Mouse (Mus musculus): ENCODE results near the gene Ankrd39.

The Ankrd39 gene

DNA sequence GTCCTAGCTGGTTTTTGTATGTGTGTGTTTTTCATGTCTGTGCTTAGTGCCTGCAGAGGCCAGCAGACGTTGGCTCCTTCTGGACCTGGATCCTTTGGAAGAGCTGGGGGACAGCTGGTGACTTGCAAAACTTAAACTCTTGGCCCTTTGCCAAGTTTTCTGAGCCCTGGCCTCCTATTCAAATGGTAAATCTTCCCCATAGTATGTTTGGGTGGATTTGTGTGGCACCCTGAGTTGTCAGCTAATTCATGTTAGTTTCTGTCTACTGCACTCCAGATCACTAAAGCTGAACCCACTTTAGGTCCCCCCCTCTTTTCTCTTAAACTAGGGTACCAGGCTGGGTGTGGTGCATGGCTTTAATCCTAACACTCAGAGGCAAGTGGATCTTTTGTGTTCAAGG, 18.9 kb downstream of the Ankrd39 start:
- no peak for DNase-seq

- no peak for DNase-seq
Observed at GRCm38 (mm10) chr1:36526903-36527302, 20.3 kb downstream of the Ankrd39 start.

DNA sequence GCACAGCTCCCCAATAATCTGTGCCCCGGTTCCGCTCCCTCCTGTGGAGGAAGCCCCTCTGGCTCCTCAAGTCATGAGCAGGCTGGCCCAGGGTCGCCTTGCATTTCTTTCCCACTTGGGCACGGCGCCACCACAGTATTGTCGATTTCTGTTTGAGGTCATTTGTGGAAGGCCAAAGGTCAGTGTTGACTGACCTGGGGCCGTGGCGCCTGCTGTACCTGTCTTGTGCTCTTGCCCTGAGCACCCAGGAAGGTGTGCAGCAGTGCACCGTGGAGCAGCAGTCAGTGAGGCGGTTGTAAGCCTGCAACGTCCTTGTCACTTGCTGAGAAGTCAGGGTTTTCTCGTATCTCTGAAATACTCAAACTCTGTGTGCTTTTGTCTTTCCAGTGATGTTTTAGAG, 21.5 kb downstream of the Ankrd39 start:
- no peak for DNase-seq

- DNase-seq = no peak
Observed at GRCm38 (mm10) chr1:36524058-36524457, 23.2 kb downstream of the Ankrd39 start.

DNA sequence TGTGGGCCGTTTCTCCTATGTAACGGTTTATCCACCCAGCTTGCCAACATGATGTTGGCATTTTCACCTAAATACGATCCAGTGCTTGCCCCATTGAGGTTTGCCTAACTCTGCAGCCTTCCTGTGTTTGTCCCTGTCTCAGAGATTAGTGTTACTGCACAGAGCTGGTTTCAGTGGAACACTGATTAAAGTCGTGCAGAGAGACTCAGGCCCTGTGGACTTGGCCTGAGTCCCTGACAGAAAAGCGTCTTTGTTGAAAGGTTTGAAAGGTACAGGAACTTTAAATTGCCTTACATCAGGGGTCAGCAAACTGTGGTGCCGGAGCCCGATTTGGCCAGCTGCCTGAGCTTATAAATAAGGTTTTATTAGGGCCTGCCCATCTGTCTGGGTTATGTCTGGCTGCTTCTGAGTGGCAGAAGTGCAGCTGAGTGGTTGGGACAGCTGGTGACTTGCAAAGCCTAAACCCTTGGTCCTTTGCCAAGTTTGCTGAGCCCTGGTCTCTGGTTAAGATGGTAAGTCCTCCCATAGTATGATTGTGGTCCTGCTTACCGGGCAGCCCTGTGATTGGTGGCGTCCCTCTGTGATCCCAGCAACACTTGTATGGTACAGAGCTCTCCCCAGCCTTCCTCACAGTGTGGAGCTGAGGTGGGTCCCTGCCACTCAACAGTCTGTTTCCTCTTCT, 23.8 kb downstream of the Ankrd39 start:
- DNase-seq = no peak

DNA sequence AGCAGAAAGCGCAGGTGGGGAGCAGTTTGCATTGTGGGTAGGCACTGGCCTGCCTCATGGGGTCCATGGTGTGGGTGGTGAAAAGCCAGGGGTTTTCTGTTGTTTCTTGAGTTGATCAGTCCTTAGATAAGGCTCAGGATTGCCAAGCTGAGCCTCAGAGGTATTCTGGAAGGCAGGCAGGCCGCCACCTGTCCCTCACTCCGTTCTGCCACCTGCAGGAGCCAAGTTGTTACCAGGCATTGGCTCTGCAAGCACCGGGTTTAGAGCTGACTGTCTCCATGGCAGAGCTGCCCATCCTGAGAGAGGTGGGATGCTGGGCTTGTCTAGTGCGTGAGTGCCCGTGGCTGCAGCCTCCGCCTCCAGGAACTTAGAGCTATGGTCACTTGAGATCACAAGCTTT, 25.0 kb downstream of the Ankrd39 start:
- DNase-seq = no peak

GRCm38 (mm10) chr1:36519626-36520025, 27.6 kb downstream of the Ankrd39 start:
- no peak for DNase-seq

GRCm38 (mm10) chr1:36518259-36518658, 29.0 kb downstream of the Ankrd39 start:
- no peak for DNase-seq

DNA sequence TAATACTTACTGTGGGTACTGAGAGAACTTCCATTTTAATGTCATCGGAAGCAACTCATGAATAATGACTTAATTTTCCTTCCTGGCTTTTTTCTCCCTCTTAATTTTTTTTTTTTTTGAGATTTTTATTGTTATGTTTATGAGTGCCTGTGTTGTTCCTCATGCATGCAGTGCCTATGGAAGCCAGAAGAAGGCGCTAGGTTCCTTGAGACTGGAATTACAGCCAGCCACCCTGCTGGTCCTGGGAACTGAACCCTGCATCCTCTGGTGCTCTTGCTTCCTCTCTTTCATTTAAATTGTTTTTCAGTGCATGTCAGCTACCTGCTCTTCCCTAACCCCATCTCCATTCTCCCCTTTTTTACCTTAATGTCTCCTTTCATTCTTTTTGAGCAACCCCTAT, 33.5 kb downstream of the Ankrd39 start:
- peak in 1 of 2 experiments; percentile 42 for DNase-seq

DNA sequence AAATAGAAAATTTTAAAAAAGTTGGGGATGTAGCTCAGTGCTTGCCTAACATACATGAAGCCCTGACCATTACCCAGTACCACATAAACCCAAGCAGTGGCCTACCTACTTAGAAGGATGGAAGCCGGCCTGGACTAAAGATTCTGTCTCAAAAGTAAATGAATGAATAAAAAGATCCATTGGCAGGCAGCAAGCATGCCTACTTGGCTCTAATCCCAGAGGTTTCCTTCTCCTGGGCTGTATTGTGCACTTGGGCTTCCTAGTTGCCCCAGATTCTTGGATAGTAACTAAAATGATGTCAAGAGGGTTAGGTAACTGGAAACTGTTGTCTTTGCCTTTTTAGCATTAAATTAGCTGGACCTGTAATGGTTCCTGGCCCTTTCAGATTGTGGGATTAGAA, 33.9 kb downstream of the Ankrd39 start:
- DNase-seq = peak in 1 of 2 experiments; percentile 43

DNA sequence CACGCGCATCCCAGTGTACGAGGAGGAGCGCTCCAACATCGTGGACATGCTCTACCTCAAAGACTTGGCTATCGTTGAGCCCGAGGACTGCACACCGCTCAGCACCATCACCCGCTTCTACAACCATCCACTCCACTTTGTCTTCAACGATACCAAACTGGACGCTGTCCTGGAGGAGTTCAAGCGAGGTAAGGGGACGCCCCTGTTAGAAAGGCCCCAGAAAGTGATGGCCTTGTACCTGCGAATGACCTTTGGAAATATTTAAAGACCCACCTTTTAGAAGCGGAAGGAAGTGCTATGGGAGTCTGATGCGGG, 34.3 kb downstream of the Ankrd39 start:
- no peak for DNase-seq

DNA sequence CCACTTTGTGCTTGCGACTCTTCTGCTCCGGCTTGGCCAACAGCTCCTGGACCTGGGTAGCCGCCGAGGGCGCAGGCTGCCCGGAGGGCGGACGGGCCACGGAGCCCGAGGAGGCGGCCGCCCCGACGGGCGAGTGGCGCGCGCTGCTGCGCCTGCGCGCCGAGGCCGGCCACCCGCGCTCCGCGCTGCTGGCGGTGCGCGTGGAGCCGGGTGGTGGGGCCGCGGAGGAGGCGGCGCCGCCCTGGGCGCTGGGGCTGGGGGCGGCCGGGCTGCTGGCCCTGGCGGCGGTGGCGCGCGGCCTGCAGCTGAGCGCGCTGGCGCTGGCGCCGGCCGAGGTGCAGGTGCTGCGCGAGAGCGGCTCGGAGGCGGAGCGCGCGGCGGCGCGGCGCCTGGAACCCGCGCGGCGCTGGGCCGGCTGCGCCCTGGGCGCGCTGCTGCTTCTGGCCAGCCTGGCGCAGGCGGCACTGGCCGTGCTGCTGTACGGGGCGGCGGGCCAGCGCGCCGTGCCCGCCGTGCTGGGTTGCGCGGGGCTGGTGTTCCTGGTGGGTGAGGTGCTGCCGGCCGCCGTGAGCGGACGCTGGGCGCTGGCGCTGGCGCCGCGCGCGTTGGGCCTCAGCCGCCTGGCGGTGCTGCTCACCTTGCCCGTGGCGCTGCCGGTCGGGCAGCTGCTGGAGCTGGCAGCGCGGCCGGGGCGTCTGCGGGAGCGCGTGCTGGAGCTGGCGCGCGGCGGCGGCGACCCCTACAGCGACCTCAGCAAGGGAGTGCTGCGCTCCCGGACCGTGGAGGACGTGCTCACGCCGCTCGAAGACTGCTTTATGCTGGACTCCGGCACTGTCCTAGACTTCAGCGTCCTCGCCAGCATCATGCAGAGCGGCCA, 34.9 kb downstream of the Ankrd39 start:
- DNase-seq = peak in 1 of 2 experiments; percentile 27

- peak; percentile 99 for DNase-seq
Observed at GRCm38 (mm10) chr1:36511289-36512021, 35.8 kb downstream of the Ankrd39 start, which contains the start of gene Cnnm3. TSS of gene Cnnm3 (plus strand) at chr1:36511867.

GRCm38 (mm10) chr1:36508238-36508637, 39.0 kb downstream of the Ankrd39 start:
- DNase-seq = no peak

DNA sequence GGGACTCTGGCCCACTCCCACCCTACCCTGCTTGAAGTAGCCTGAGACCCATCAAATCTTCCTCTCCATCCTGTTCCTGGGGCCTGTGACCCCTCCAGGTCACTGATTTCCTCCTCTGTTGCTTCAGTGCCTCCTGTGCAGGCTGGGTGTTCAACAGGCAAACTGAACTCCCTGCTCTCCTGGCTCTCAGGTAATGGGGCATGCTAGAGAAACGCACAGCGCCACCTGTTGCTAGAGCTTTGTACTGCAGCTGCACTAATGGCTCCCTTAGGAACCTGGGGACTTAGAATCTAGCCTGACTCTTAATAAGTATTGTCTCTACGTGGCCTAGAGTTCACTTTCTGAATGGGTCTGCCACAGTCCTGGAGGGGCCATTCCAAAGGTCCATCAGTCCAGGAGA, 46.0 kb downstream of the Ankrd39 start:
- DNase-seq = peak; percentile 55 to 88

DNA sequence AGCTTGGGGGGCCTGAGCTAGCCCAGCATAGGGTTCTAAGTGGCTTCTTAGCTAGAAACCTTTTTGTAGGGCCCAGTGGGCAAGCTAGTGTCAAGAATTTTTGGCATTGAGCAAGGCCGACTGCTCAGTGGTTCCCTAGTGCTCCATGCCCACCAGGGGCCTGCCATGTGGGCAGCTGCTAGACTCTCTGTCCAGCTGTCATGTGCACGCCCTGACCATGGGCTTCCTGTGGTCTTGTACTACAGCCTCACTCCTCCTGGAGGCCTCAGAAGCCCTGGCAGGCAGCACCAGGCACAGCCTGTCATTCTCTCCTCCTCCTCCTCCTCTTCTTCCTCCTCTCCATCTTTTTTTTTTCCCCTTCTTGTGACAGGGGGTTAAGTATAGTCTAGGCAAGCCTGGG, 49.9 kb downstream of the Ankrd39 start:
- DNase-seq = no peak

- DNase-seq = peak in 1 of 2 experiments; percentile 43
Observed at GRCm38 (mm10) chr1:36496719-36497118, 50.5 kb downstream of the Ankrd39 start.

GRCm38 (mm10) chr1:36493299-36493698, 53.9 kb downstream of the Ankrd39 start:
- DNase-seq = no peak

GRCm38 (mm10) chr1:36492416-36493139, 54.7 kb downstream of the Ankrd39 start:
- peak; percentile 66 to 70 for DNase-seq

- DNase-seq = no peak
Observed at GRCm38 (mm10) chr1:36489661-36490060, 57.6 kb downstream of the Ankrd39 start.

Measured in kidney, adult 8-10 months (tissue).